Mouse (Mus musculus) cerebellum, adult 11-12 months (tissue): ENCODE data around the gene Tnnc1.

Experiments used
- DNase-seq: peaks from one replicate; pipeline ENCODE4 v3.0.0; 2022

Tnnc1 gene

DNA sequence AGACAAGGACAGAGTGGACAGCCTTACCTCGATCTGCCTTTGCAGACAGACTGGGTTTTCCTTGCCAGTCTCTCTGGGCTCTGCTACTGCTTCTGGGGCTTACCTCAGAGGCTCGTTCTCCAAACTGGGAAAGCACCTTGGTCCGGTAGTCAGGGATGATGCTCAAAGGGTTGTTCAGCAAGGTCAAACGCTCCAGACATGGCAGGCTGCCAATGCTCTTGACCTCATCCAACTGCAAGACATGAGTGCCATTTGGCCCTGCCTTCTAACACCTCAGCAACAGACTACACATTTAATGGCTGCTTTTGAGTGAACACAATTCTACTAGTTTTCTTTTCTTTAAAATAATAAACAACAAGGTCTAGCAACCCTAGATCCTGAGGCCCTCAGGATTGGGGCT lies 21.5 kb upstream of the Tnnc1 start:
- DNase-seq = peak; percentile 36

DNA sequence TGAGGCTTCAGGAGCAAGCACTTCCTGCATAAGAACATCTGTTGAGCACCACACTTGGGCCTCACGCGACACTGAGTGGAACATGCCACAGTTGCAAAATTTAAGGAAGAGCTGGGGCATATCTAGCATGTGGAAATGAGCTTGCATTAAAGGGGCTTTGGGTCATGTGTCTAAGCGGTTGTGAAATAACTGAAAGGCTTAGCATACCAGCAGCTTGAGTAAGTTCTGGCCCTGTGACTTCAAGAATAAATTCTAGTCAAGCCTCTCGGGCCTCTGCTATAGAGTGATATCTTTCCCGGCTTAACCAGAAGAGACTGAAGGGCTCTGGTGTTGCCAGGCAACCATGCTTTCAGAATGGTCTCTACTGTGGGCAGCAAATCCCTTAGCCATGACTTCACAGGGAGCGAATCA lies 19.3 kb upstream of the Tnnc1 start:
- no peak for DNase-seq

GRCm38 (mm10) chr14:31189348-31189747 lies 18.8 kb upstream of the Tnnc1 start:
- DNase-seq = no peak

- DNase-seq = peak; percentile 51
These were observed 16.2 kb upstream of the Tnnc1 start for GRCm38 (mm10) chr14:31191936-31192335.

GRCm38 (mm10) chr14:31193791-31194190 lies 14.3 kb upstream of the Tnnc1 start:
- DNase-seq = peak; percentile 41

GRCm38 (mm10) chr14:31194441-31194840 lies 13.7 kb upstream of the Tnnc1 start:
- DNase-seq = no peak

- peak; percentile 74 for DNase-seq
These were observed 13.1 kb upstream of the Tnnc1 start for GRCm38 (mm10) chr14:31194891-31195513.

DNA sequence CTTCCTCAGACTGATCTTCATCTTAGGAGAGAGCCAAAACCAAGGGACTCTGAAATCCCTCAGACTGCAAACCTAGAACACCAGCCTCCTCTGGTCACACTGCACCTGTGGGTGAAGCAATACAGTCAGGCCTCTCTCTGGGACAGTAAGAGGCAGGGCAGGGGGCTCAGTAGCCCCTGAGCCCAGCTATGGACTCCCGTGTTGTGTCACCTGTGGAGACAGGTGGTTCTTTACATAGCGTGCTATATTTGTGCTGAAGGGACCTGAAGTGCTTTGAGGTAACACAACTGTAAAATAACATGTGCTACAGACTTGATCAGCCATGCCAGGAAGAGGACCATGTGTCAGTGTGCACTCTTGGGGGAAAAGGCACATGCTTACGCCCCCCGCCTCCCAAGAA lies 12.6 kb upstream of the Tnnc1 start:
- DNase-seq = peak; percentile 23

- no peak for DNase-seq
These were observed 12.1 kb upstream of the Tnnc1 start for GRCm38 (mm10) chr14:31195968-31196367.

DNA sequence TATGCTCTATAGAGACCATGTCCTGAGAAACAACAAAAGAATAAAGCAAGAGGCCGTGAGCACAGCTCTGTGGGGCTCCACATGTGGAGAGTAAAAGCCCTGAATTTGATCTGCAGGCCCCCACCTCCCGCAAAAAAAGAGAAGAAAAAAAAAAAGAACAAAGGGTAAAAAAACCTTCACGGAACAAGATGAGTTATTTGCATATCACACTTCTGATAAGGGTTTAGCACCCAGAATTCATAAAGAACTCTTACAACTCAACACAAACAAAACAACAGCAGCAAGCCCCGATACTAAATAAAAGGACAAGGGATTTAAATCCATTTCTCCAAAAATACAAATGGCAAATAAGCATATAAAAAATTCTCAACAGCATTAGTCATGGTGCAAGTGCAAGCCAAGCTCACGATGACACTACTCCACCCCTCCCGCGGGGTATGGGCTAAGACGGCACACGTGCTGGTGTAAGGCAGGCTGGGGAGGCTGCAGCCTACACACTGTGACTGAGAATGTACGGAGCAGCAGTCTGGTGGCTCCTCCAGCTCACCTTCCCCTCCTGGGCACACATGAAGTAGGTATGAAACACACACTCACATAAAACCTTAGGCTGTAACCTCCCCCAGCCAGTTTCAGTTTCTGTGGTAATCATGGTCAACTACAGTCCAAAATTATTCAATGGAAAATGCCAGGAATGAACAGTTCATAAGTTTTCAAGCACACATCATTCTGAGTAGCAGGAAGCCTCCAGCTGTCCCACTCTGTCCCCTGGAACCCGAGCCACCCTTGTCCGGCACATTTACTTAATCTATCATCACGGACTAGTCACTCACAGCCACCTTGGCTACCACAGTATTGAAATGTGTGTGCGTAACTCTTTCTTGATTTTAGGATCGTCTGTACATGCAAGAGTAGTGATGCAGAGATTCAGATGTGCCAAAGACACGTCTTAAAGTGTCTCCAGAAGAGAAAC lies 10.3 kb upstream of the Tnnc1 start:
- DNase-seq = no peak

DNA sequence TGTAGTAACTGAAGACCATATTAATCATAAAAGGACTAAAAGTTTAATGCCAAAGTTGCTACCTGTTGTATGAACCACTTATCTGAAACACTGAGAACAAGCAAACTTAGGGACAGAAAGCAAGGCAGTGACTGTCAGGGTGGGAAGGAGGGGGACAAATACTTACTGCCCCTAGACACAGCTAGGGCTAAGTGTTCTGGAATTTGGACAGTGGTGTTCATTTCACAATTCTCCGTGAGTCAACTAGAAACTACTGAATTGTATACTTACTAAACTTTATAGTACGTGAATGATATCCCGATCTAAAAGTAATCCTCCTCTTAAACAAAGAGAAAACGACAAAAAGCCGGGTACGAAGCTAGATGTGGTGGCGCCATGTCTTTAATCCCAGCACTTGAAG lies 8.5 kb upstream of the Tnnc1 start:
- no peak for DNase-seq

DNA sequence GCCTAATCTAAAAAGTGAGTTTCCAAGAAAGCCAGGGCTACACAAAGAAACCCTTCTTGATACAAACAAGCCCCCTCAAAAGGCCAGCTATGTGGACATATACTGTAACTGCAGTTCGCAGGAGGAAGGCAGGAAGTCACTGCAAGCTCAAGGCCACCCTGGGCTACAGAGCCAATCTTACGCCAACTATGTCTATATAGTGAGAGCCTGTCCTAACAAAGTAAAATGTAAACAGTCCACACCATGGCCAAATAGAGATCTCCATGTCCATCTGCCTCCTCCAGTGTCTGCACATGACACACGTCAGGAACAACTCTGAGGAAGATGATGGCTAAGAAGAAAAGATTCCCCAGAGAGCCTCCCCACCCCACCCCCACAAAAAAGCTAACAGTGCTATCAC lies 8.1 kb upstream of the Tnnc1 start:
- no peak for DNase-seq

- no peak for DNase-seq
These were observed 3.3 kb upstream of the Tnnc1 start for GRCm38 (mm10) chr14:31204844-31205243.

DNA sequence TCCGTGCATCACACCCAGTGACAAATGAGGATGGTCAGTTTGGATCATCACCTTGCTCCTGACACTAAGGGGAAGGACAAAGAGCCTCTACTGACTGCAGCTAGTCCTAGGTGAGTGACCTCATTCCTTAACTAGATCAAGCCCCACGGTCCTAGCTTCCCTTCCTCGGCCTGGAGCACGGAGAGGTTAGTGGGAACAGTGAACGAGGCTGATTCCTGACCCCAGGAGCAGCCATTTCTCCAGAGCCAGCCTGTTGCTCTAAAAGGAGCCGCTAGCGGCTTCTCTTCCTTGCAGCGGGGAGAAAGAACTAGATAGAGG lies 2.9 kb upstream of the Tnnc1 start:
- DNase-seq = peak; percentile 58

- peak; percentile 76 for DNase-seq
These were observed 2.3 kb upstream of the Tnnc1 start for GRCm38 (mm10) chr14:31205562-31206467.

DNA sequence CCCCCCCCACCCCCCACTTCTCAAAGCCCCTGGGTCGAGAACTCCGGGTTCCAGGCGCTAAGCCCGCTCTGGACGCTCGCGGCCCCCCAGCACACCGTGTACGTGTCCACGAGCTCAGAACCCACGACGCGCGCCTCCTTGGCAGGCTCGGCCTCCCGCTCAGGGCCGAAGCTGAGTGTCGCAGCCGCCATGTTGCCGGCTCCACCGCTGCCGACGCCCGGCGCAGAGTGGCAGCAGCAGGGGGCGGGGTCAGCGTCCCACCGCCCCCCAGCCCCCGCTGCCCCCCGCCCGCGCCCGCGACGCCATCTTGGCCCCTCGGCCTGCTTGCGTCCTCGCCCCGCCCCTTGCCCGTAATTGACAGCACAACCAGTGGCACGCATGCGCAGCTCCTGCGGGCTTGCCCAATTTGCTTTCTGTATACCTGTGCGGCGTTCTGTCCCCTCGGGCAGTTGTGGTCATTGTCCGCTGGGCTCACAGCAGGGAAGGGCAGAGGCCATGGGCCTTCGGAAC lies 1.6 kb upstream of the Tnnc1 start:
- peak; percentile 96 for DNase-seq

GRCm38 (mm10) chr14:31207070-31207830 lies 862 bp upstream of the Tnnc1 start:
- DNase-seq = peak; percentile 63

DNA sequence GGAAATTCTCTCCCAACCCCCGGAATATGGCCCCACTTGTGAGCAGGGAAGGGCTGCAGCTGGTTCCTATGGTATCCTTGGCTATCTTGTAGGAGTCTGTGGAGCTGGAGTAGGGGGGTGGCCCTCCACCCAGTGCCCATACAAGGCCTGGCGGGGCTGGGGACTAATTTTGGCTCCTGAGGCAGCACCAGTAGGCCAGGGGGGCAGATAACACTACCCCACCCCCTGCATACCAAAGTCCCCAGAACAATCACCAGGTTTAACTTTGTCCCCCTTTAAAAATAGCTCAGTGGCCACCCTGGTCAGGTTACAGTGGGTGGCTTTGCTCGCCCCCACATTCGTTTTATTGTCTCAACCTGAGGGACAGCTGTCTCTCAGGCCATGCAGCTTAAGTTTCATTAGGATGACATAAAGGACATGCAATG lies 1.0 kb downstream of the Tnnc1 start:
- no peak for DNase-seq

GRCm38 (mm10) chr14:31211854-31212253 lies 3.7 kb downstream of the Tnnc1 start:
- no peak for DNase-seq

DNA sequence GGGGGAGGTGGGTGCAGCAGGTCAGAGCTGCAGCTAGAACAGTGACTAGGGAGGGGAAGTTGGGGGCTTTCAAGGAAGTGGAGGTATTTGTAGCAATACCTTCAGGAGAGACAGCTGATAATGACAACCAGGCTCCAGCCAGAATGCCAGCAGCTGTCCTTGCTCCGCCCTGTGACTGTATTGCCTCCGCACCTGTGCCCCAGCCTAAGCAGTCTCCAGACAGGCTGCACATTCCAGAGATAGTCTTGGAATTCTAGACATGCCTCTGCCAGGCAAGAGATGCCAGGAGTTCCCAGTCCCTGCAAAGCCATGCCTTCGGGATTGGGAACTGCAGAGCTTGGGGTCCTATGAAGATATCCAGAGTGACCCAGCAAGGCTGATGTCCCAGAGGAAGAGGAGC lies 4.4 kb downstream of the Tnnc1 start:
- DNase-seq = peak; percentile 9

DNA sequence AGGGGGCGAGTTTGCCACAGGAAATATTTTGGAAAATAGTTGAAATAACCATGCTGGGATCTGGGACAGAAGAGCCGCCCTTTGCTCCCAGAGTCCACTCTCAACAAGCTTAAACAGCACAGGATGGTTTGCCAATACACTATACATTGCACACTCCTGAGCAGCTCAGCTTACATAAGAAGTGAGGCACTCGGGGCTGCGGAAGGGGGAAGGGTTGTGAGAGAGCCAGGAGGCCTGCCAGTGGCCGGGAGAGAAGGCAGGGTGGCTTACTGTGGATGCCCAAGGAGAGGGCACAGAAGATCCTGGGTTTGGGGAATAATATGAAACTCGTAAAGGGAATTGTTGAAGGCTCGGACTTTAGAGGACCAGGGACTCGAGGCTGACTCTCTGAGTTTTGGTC lies 5.8 kb downstream of the Tnnc1 start:
- no peak for DNase-seq

DNA sequence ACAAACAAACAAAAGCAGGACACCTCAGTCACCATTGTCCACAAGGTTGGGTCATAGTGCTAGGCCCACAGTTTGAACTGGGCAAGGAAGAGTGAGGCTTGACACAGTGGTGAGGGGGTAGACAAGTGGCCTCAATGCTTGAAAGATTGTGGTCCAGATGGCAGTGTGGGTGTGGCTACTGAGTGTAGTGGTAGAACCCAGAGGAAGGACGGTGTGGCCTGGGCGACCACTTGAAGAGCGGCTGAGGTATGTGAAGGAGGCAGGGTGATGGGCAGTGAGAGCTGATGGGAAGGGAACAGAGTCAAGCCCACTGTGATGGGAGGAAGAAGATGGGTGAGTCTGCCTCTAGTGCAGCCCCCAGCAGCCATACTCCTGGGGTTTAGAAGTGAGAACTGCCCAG lies 6.6 kb downstream of the Tnnc1 start:
- DNase-seq = peak; percentile 41
